Mouse (Mus musculus) limb, embryonic 10.5 days (tissue): Measurements from ENCODE around the gene Fam69b. TPM values are rescaled to one million over a fixed set of nuclear protein-coding genes. Genes with fewer than 3 reads are reported as not detected.
"Not testable (repeated sequence)": the region's sequence is repeated elsewhere in the genome, so short reads cannot be mapped to it uniquely, and the experiment has no call there.

Experiments used
- DNase-seq: peaks from one replicate; pipeline ENCODE4 v3.0.0-alpha.2; 2017; ENCODE audit warnings: low spot score
- H3K27ac ChIP-seq: fragments of 300-500 bp; sonication (generic); 2 replicates; pipeline ENCODE4 v1.5.1; 2016; ENCODE audit warnings: mild to moderate bottlenecking
- H3K27me3 ChIP-seq: fragments of 300-500 bp; sonication (generic); 2 replicates; pipeline ENCODE4 v1.6.1; 2016; ENCODE audit warnings: low read depth, mild to moderate bottlenecking; ENCODE audit not compliant: poor library complexity, severe bottlenecking
- H3K36me3 ChIP-seq: fragments of 300-500 bp; sonication (generic); 2 replicates; pipeline ENCODE4 v1.6.1; 2016; ENCODE audit warnings: mild to moderate bottlenecking, moderate library complexity
- H3K4me1 ChIP-seq: fragments of 300-500 bp; sonication (generic); 2 replicates; pipeline ENCODE4 v1.6.1; 2016
- H3K4me3 ChIP-seq: fragments of 300-500 bp; sonication (generic); 2 replicates; pipeline ENCODE4 v1.5.1; 2016; ENCODE audit warnings: mild to moderate bottlenecking, moderate library complexity
- H3K9me3 ChIP-seq: fragments of 300-500 bp; sonication (generic); replicated peaks from 2 replicates; pipeline ENCODE4 v1.6.1; 2016; ENCODE audit warnings: mild to moderate bottlenecking
- WGBS: fragments of 180-500 bp; shearing (Covaris S2); methylation state at CpG from one replicate; pipeline ENCODE4 v1.1.7; 2016; 5-methylcytosine and 5-hydroxymethylcytosine counted together
- microRNA counts: library from miRNA; unstranded; fragments of <30 nt; microRNA quantifications from one replicate; lab custom pipeline; 2017
- microRNA-seq: library from miRNA; unstranded; fragments of <30 nt; microRNA quantifications from one replicate; pipeline ENCODE4, GENCODE M21; 2017
- polyA plus RNA-seq: library from polyadenylated mRNA; unstranded; fragments of >200 nt; fragmentation: Nextera tagmentation; extraction: Ambion mirVana; gene quantifications from 2 replicates; pipeline ENCODE4 v1.2.1, GENCODE M21; 2016

Gene Fam69b
- polyA plus RNA-seq, 1 experiment from 2014 or later: 43.3 TPM

DNA sequence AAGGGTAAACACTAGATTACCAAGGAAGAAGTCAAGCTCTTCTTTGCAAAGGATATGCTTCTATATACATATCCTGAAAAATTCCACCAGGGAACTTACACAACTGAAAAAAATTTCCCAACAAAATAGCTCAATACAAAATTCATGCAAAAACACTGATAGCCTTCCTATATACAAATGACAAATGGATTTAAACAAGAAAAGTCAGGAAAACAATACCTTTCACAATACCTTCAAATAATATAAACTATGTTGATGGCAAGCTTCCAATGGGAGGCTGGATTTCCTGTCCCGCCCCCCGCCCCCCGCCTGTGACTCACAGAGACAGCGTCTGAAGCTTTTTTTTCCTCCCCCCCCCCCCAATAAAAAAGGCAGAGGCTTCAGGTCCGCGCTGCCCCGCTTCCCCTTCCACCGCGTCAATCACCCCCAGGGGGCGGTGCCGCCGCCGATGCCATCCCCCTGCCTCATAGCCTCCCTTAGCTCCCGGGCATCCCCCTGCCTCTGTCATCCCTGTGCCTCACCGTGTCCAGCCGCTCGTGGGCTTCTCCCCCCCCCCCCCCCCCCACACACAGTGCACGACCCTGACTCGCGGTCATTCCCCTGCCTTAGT, 33.0 kb downstream of the Fam69b start:
- DNase-seq: no peak
- Histone ChIP-seq H3K4me3 (peak overlapping the region; percentile 41), H3K27me3 (peaks cover 19% of the 10 kb centered on the region; the same call in 1 of the 2 replicates), H3K27ac (no peak overlapping the region), H3K9me3 (no peaks in the 10 kb centered on the region), H3K4me1 (peaks cover 11% of the 10 kb centered on the region), H3K36me3 (no peaks in the 10 kb centered on the region)
- 3% methylated on average over 14 of the region's 20 CpGs for WGBS

DNA sequence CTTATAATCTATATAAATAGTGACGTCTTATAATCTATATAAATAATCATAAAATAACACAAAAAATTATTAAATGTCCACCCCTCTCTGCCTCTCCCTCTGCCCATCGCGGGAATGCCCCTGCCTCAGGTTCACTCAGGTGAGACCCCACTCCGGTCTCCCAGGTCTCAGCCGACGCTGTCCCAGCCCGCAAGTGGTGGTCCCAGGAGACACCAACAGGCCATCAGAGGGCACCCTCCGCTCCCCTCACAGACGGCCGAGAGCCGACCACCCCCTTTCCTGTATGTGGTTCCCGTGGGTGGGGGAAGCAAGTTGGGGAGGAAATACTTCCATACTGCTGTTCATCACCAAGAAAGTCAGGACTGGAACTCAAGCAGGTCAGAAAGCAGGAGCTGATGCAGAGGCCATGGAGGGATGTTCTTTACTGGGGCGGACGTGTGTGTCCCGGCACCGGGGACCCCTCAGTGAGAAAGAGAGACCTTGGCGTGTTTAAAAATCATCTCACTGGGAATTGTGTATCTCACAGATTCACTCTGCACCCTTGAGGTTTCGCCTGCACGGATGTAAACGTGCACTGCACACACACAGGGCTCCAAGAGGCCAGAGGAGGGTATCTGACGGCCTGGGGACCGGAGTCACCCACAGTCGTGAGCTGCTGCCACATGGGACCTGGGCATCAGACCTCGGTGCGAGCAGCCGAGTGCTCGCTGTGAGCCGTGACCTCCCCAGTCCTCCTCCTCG, 33.7 kb downstream of the Fam69b start:
- DNase-seq: no peak
- H3K9me3 ChIP-seq: no peaks in the 10 kb centered on the region
- no peaks in the 10 kb centered on the region for H3K36me3 ChIP-seq
- WGBS: 49% methylated on average over 29 of the region's 29 CpGs
- H3K4me1 ChIP-seq: peaks cover 11% of the 10 kb centered on the region
- no peak overlapping the region for H3K27ac ChIP-seq
- peak overlapping the region; percentile 41 for H3K4me3 ChIP-seq
- H3K27me3 ChIP-seq: peaks cover 19% of the 10 kb centered on the region; the same call in 1 of the 2 replicates

- Histone ChIP-seq H3K4me1 (peaks cover 11% of the 10 kb centered on the region), H3K9me3 (no peaks in the 10 kb centered on the region), H3K27ac (no peak overlapping the region), H3K4me3 (no peak overlapping the region), H3K27me3 (peaks cover 19% of the 10 kb centered on the region; the same call in 1 of the 2 replicates), H3K36me3 (no peaks in the 10 kb centered on the region)
- no peak for DNase-seq
- WGBS: 83% methylated on average over 13 of the region's 13 CpGs
Observed at GRCm38 (mm10) chr2:26662509-26662882, 34.2 kb downstream of the Fam69b start.

DNA sequence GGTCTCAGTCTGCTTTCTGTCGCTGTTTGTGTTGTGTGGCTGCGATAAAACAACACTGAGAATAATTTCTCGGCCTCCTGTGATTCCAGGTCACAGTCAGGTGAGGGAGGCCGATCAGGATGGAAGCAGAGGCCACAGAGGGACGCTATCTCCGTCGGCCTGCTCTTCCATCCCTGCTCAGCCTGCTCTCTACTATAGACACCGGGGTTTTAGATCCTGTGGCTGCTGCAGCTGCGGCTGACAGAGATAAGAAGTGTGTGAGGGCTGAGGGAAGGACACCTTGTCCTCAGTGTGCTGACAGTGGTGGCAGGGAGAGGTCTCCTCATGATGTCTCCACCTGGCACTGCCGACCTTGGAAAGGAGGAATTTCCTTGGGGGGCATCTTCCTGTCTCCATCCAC, 34.9 kb downstream of the Fam69b start:
- H3K9me3 ChIP-seq: no peaks in the 10 kb centered on the region
- 80% methylated on average over 10 of the region's 10 CpGs for WGBS
- H3K27me3 ChIP-seq: peaks cover 19% of the 10 kb centered on the region; the same call in 1 of the 2 replicates
- H3K27ac ChIP-seq: no peak overlapping the region
- no peak overlapping the region for H3K4me3 ChIP-seq
- H3K4me1 ChIP-seq: peaks cover 11% of the 10 kb centered on the region
- DNase-seq: no peak
- H3K36me3 ChIP-seq: no peaks in the 10 kb centered on the region

- not testable (repeated sequence) for H3K9me3 ChIP-seq, H3K4me3 ChIP-seq, H3K36me3 ChIP-seq, H3K27ac ChIP-seq
- peaks cover 19% of the 10 kb centered on the region; the same call in 1 of the 2 replicates for H3K27me3 ChIP-seq
- 87% methylated on average over 1 of the region's 1 CpGs for WGBS
- peaks cover 11% of the 10 kb centered on the region for H3K4me1 ChIP-seq
- peak; percentile 51 for DNase-seq
Observed at GRCm38 (mm10) chr2:26663551-26663950, 35.3 kb downstream of the Fam69b start.

- no peak overlapping the region for H3K27ac ChIP-seq
- H3K36me3 ChIP-seq: no peaks in the 10 kb centered on the region
- H3K9me3 ChIP-seq: no peaks in the 10 kb centered on the region
- DNase-seq: no peak
- H3K27me3 ChIP-seq: no peaks in the 10 kb centered on the region
- H3K4me3 ChIP-seq: no peak overlapping the region
- H3K4me1 ChIP-seq: no peaks in the 10 kb centered on the region
Observed at GRCm38 (mm10) chr2:26668746-26669145, 40.5 kb downstream of the Fam69b start.

DNA sequence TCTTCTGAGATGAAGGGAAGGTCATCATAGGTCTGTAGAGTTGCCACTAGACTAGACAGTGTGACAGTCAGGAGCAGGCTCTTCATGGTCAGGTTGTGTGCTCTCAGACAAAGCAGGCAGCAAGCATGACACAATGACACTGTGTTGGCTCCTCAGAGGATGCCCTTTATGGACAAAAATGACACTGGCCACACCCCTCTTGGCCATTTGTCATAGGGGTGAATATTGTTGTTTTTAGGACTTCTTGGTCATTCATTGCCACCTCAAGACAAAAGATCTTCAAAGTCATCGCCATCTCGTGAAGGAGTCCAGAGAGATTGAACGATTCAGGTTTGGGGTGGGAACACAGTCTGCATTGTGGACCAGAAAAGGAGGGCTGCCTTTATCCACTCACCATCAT, 42.9 kb downstream of the Fam69b start, which contains the start of gene Lcn4:
Gene Lcn4 (minus strand): TSS at position 101 of the 400 bp plus-strand sequence.
- no peak within 1 kb of the TSS for H3K4me3 ChIP-seq
- no peaks in the 10 kb centered on the region for H3K9me3 ChIP-seq
- no peaks in the 10 kb centered on the region for H3K4me1 ChIP-seq
- H3K27me3 ChIP-seq: no peaks in the 10 kb centered on the region
- no peak within 1 kb of the TSS for H3K27ac ChIP-seq
- no peak for DNase-seq
- 92% methylated on average over 3 of the region's 3 CpGs for WGBS
- H3K36me3 ChIP-seq: no peaks in the 10 kb centered on the region

MicroRNAs within 50 kb of the gene (microRNA counts, 519-probe panel; counts per million panel counts)
- 7,780 counts per million, percentile 98 among the panel's probes with 10 or more counts for microRNA mmu-miR-126-3p (lab: Ali Mortazavi, UCI)
- microRNA mmu-miR-126-5p (lab: Ali Mortazavi, UCI): 3,230 counts per million, percentile 75 among the panel's probes with 10 or more counts

Small RNA genes lying within 50 kb of the gene (microRNA-seq; reads per million reads assigned to microRNA genes)
- gene Mir126a: 1.8 reads per million
- gene Mir126b: not detected

Other genes with a start within 250 kb of the Fam69b start
- 41.4 and 42.1 TPM in 2 replicates for gene Snapc4, start 247.8 kb upstream of the Fam69b start, polyA plus RNA-seq
- gene Entr1, start 239.1 kb upstream of the Fam69b start, polyA plus RNA-seq: 127 and 148 TPM in 2 replicates
- gene Pmpca, start 239.1 kb upstream of the Fam69b start, polyA plus RNA-seq: 142 and 149 TPM in 2 replicates
- gene Inpp5e, start 219.3 kb upstream of the Fam69b start, polyA plus RNA-seq: 30.6 and 35.3 TPM in 2 replicates
- 29.4 and 37.1 TPM in 2 replicates for gene Sec16a, start 183.2 kb upstream of the Fam69b start, polyA plus RNA-seq
- 8.5 and 11.8 TPM in 2 replicates for gene Notch1, start 111.8 kb upstream of the Fam69b start, polyA plus RNA-seq
- gene Egfl7, start 48.4 kb upstream of the Fam69b start, polyA plus RNA-seq: 96.5 and 97.2 TPM in 2 replicates
- not detected in 2 replicates for gene Gm20532, start 41.8 kb upstream of the Fam69b start, polyA plus RNA-seq
- gene Agpat2, start 24.0 kb upstream of the Fam69b start, polyA plus RNA-seq: 13.2 and 14.5 TPM in 2 replicates
- not detected in 2 replicates for gene Lcn4, start 42.8 kb downstream of the Fam69b start, polyA plus RNA-seq
- gene Abo, start 236.5 kb downstream of the Fam69b start, polyA plus RNA-seq: not detected in 2 replicates